Mouse (Mus musculus) embryonic fibroblast, embryonic 13.5 days (primary cell): ENCODE results near the gene Eef1g. TPM values are rescaled to one million over a fixed set of nuclear protein-coding genes. Genes with fewer than 3 reads are reported as not detected.

ENCODE experiments used
- H3K27ac ChIP-seq: 2 replicates; pipeline ENCODE4 v1.5.1; 2012; ENCODE audit warnings: low read length, control low read depth, inconsistent platforms; ENCODE audit not compliant: insufficient read depth
- H3K4me1 ChIP-seq: 2 replicates; pipeline ENCODE4 v1.6.1; 2011; ENCODE audit warnings: low read length; ENCODE audit not compliant: control insufficient read depth, insufficient read depth
- H3K4me3 ChIP-seq: 2 replicates; pipeline ENCODE4 v1.5.1; 2011; ENCODE audit warnings: mild to moderate bottlenecking, control low read depth, low read length; ENCODE audit not compliant: insufficient read depth
- CTCF ChIP-seq: IDR thresholded peaks from 2 replicates; pipeline ENCODE4 v1.5.1; 2011; ENCODE audit warnings: mild to moderate bottlenecking, control low read depth, low read length, moderate library complexity, borderline replicate concordance; ENCODE audit not compliant: insufficient read depth
- POLR2A ChIP-seq: IDR thresholded peaks from 2 replicates; pipeline ENCODE4 v1.6.1; 2011; ENCODE audit warnings: low read depth, mild to moderate bottlenecking, control low read depth, low read length, moderate library complexity
- polyA plus RNA-seq: library from polyadenylated mRNA; stranded (reverse); fragments of >200 nt; gene quantifications from 2 replicates; pipeline ENCODE4 v1.2.4, GENCODE M21; 2011; ENCODE audit warnings: low read depth; ENCODE audit not compliant: missing spikeins, insufficient read length

The Eef1g gene
- polyA plus RNA-seq, 1 experiment: 882 TPM

- no peak overlapping the region for H3K4me3 ChIP-seq
- H3K4me1 ChIP-seq: peaks cover 44% of the 10 kb centered on the region
- peak overlapping the region; percentile 96 for H3K27ac ChIP-seq
- TF ChIP-seq CTCF: no peak
- TF ChIP-seq POLR2A: no peak; the same call in 1 of the 2 replicates
Measured at GRCm38 (mm10) chr19:8982303-8983149, 15.7 kb downstream of the Eef1g start.

GRCm38 (mm10) chr19:8983150-8983650 lies 16.4 kb downstream of the Eef1g start:
- TF ChIP-seq CTCF (no peak), POLR2A (no peak)
- Histone ChIP-seq H3K4me1 (peaks cover 48% of the 10 kb centered on the region), H3K4me3 (no peak overlapping the region), H3K27ac (peak overlapping the region; percentile 96)

GRCm38 (mm10) chr19:8984255-8984868 lies 17.5 kb downstream of the Eef1g start:
- TF ChIP-seq CTCF: no peak
- TF ChIP-seq POLR2A: no peak
- peak overlapping the region; percentile 96 for H3K27ac ChIP-seq
- H3K4me1 ChIP-seq: peaks cover 50% of the 10 kb centered on the region
- H3K4me3 ChIP-seq: no peak overlapping the region

DNA sequence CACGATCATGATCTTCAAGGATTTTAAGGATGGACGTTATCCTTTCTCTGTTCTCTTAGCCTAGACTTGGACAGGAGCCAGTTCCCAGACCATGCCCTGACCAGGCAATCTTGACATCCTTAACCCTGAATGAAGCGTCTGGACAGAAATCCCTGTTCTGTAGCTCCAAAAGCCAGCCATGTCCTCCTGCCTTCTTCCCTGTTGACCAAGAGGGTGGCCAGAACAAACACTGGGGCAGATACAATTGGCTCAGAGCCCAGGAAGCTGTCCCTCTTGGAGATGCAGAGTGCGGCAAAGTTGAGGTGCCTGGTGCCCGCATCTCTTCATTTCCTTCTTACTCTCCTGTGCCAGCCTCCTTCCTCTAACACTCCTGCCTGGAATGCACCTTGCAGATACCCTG lies 19.1 kb downstream of the Eef1g start:
- TF ChIP-seq POLR2A (no peak), CTCF (no peak)
- no peak overlapping the region for H3K4me3 ChIP-seq
- H3K4me1 ChIP-seq: peaks cover 43% of the 10 kb centered on the region
- H3K27ac ChIP-seq: no peak overlapping the region

GRCm38 (mm10) chr19:8987816-8988215 lies 21.0 kb downstream of the Eef1g start:
- H3K4me1 ChIP-seq: peaks cover 30% of the 10 kb centered on the region
- TF ChIP-seq CTCF: no peak
- no peak for TF ChIP-seq POLR2A
- 0 out of 2 replicates have a peak overlapping the region, but pooled peaks have one; percentile 94 for H3K4me3 ChIP-seq
- peak overlapping the region; percentile 99 for H3K27ac ChIP-seq

DNA sequence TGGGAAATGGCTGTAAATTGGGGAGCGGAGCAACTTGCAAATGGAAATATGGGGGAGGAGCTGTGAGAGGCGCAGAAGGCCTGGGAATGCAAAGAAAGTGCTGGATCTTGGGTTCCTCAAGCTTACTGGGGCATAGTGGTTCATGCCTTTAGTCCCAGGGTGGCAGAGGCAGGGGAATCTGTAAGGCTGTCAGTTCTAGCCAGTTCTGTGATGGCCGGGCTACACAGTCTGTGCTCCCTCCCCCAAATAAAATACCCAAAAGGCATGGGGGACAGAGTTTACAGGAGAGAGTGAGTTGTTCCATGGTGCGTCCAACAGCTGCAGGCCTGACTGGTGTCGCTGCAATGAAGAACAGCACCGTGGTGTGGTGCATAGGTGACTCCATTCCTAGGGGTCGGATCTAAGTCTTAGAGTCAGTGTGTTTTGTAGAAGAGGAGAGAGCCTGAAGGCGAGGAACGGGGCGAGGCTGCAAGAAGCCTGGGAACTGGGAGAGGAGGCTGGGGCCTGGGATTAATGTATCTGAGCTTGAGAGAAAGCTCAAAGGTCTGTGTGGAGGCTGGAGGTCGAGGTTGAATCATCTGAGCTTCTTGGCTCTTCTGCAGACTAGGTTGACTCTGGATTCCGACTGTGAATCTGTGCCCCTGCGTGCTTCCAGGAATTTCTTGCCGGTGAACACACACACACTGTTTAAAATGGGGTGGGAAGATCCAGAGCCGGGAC lies 21.7 kb downstream of the Eef1g start:
- peak overlapping the region; percentile 99 for H3K27ac ChIP-seq
- peak overlapping the region; percentile 94 for H3K4me3 ChIP-seq
- TF ChIP-seq CTCF (no peak), POLR2A (no peak)
- H3K4me1 ChIP-seq: peaks cover 29% of the 10 kb centered on the region

DNA sequence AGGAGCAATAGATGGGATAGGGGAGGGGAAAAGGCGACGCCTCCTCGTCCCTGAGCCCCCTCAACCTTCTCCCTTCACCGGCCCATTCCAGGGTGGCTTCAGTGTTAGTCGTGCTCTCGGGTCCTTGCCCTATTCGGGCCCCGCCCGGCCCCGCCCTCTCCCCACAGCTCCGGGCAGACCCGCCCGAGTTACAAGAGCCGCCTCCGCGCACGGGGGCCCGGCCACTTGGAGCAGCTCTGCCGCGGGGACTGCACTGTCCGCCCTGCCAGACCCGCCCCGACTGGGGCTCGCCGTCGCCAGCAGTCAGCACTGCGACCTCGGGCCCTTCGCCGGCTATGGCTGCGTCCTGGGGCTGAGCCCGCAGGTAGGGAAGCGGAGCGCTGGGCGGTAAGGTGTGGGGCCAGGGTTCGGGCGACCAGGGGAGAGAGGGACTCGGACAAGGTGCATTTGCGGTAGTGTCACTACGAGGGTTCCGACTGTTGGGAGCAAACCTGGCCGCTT lies 22.3 kb downstream of the Eef1g start, which contains the start of gene Ahnak:
Gene Ahnak (plus strand): TSS at position 219 of the 501 bp plus-strand sequence.
- Histone ChIP-seq H3K27ac (peak within 1 kb of the TSS; percentile 99), H3K4me1 (peaks cover 26% of the 10 kb centered on the region), H3K4me3 (peak within 1 kb of the TSS; percentile 94)
- TF ChIP-seq CTCF: no peak
- TF ChIP-seq POLR2A: peak; percentile 97

- Histone ChIP-seq H3K4me3 (peak overlapping the region; percentile 94), H3K27ac (peak overlapping the region; percentile 99), H3K4me1 (peaks cover 25% of the 10 kb centered on the region)
- no peak for TF ChIP-seq CTCF
- peak; percentile 73 for TF ChIP-seq POLR2A
Measured at GRCm38 (mm10) chr19:8989567-8990431, 23.0 kb downstream of the Eef1g start.
